Mouse (Mus musculus) stomach, postnatal 0 days (tissue): ENCODE data around the gene Ccser2.
A peak's percentile ranks its signal among the peaks of the same experiment; 100 is the strongest.

Experiments used
- CTCF ChIP-seq: IDR thresholded peaks from 2 replicates; pipeline ENCODE4 v1.5.1; 2016; ENCODE audit warnings: antibody characterized with exemption, low read depth, mild to moderate bottlenecking, moderate library complexity
- EP300 ChIP-seq: optimal IDR thresholded peaks from 2 replicates; pipeline ENCODE3; 2016; ENCODE audit warnings: antibody characterized with exemption

- TF ChIP-seq CTCF (peak; percentile 85), EP300 (no peak)
These were observed 101.4 kb downstream of the Ccser2 start for GRCm38 (mm10) chr14:36866966-36867700.
